Mouse (Mus musculus): ENCODE measurements around the gene Fam92b.

DNA sequence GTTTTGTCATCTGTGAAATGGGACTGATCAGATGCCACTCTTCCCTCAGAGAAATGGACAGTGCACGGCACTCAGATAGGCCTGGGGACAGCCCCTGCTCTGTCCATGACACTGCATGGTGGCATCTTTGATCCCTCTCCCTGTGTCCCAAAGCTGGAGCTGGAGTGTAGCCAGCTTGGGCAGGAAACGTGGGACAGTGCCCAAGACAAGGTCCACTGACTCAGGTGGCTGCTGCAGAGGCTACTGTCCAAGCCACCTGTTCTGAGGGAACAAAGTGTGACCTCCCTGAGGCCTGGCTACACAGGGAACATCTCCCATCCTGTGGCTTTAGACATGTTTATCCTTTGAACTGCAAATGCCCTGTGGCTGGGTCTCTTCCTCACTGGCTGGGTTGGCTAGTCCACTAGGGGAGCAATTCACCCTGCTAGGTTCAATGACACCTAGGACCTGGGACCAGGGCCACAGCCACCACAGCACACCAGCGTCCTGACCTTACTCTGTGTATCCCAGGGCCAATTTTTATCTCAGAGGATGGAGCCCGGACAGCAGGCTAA lies 4.7 kb upstream of the Fam92b start:
- TF ChIP-seq CTCF (IDR thresholded peaks at IDR 0.05; ENCODE audit: insufficient read depth, low read depth, low read length): no peak
- TF ChIP-seq POLR2A (IDR thresholded peaks at IDR 0.05; ENCODE audit: insufficient read depth, low read depth, low read length): no peak
